Mouse (Mus musculus): ENCODE measurements at regions not wholly inside any gene's neighbourhood (a gene's known extent, or its start where the extent isn't known, plus 50 kb on each side); places are given as distances from the start of the nearest gene placed in this dataset.

GRCm38 (mm10) chr9:61293223-61293985 lies 78.8 kb upstream of the Tle3 start:
- DNase-seq (ENCODE audit: low spot score in 2 of 2), result no peak

- DNase-seq (ENCODE audit: low spot score in 2 of 2), result no peak
These were observed 77.2 kb upstream of the Tle3 start for GRCm38 (mm10) chr9:61295001-61295400.

- DNase-seq (ENCODE audit: low spot score in 2 of 2), result no peak
These were observed 75.7 kb upstream of the Tle3 start for GRCm38 (mm10) chr9:61296311-61296947.

GRCm38 (mm10) chr9:61297385-61297784 lies 74.8 kb upstream of the Tle3 start:
- DNase-seq (ENCODE audit: low spot score in 2 of 2), result no peak

- no peak for DNase-seq (ENCODE audit: low spot score in 2 of 2)
These were observed 72.1 kb upstream of the Tle3 start for GRCm38 (mm10) chr9:61299873-61300560.

- no peak for DNase-seq (ENCODE audit: low spot score in 2 of 2)
These were observed 71.1 kb upstream of the Tle3 start for GRCm38 (mm10) chr9:61301070-61301469.

GRCm38 (mm10) chr9:61302724-61303123 lies 69.4 kb upstream of the Tle3 start:
- no peak for DNase-seq (ENCODE audit: low spot score in 2 of 2)

- no peak for DNase-seq (ENCODE audit: low spot score in 2 of 2)
These were observed 65.9 kb upstream of the Tle3 start for GRCm38 (mm10) chr9:61306306-61306705.

GRCm38 (mm10) chr9:61309096-61309495 lies 63.1 kb upstream of the Tle3 start:
- no peak for DNase-seq (ENCODE audit: low spot score in 2 of 2)

GRCm38 (mm10) chr9:61309768-61310493 lies 62.2 kb upstream of the Tle3 start:
- no peak for DNase-seq (ENCODE audit: low spot score in 2 of 2)

GRCm38 (mm10) chr9:61310574-61310973 lies 61.6 kb upstream of the Tle3 start:
- DNase-seq (ENCODE audit: low spot score in 2 of 2), result no peak

GRCm38 (mm10) chr9:61311604-61312003 lies 60.6 kb upstream of the Tle3 start:
- DNase-seq (ENCODE audit: low spot score in 2 of 2), result no peak

GRCm38 (mm10) chr9:61314630-61315179 lies 57.5 kb upstream of the Tle3 start:
- DNase-seq (ENCODE audit: low spot score in 2 of 2), result no peak

GRCm38 (mm10) chr9:61315371-61316298 lies 56.5 kb upstream of the Tle3 start:
- no peak for DNase-seq (ENCODE audit: low spot score in 2 of 2)

- DNase-seq (ENCODE audit: low spot score in 2 of 2), result no peak
These were observed 55.7 kb upstream of the Tle3 start for GRCm38 (mm10) chr9:61316442-61316841.

GRCm38 (mm10) chr9:61319721-61320120 lies 52.4 kb upstream of the Tle3 start:
- DNase-seq (ENCODE audit: low spot score in 2 of 2), result no peak

GRCm38 (mm10) chr9:61321314-61321713 lies 50.9 kb upstream of the Tle3 start:
- no peak for DNase-seq (ENCODE audit: low spot score in 2 of 2)

GRCm38 (mm10) chr9:61321825-61322224 lies 50.3 kb upstream of the Tle3 start:
- DNase-seq (ENCODE audit: low spot score in 2 of 2), result no peak

- DNase-seq (ENCODE audit: low spot score in 2 of 2), result no peak
These were observed 49.8 kb upstream of the Tle3 start for GRCm38 (mm10) chr9:61322333-61322732.

All from frontal cortex, postnatal 25 days (tissue).